ENCODE assay signal across 8 mouse cellular contexts in the genomic region with DNA sequence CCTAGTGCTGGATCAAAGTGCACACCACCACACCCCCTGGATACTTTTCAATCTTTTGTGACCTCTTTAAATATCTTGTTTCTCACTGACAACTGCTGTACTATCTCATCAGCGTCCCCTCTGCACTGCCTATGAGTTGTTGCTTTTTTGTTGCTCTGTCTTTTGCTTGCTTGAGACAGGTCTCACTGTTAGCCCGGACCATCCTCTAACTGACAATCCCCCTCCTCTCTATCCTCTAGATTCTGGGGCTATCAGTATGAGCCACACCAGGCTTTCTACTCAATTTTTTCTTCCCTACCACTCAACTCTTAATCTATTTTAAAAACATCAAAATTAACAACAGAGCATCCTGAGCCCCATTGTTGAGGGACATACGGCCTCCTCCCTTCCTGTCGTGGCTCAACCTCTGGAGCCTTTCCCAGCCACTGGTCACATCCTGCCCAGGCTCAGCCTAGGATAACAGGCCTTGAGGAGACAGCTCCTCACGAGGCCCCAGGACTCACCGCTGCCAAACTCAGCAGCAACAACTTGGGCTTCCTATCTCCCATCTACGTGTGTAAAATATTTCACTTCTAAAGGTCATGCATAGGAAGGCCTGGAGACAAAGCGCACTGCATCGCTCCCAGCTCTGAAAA. TPM values are rescaled to one million over a fixed set of nuclear protein-coding genes. Genes with fewer than 3 reads are reported as not detected.
DNase-seq lines count a peak whose midpoint lies in the region; ATAC-seq and TF ChIP-seq lines count a peak whose summit lies in the region.

No protein-coding gene starts in this region.

- no peaks in the 10 kb centered on the region for H3K27me3 ChIP-seq in heart, postnatal 0 days (ENCODE audit: control insufficient read depth, insufficient read depth, low read length)
- no peaks in the 10 kb centered on the region for H3K27me3 ChIP-seq in liver, embryonic 16.5 days (ENCODE audit: control insufficient read depth, insufficient read depth, low read depth, low read length)

- no peak overlapping the region for H3K9ac ChIP-seq in heart, postnatal 0 days (replicated peaks; ENCODE audit: low read depth, low read length)
- no peak overlapping the region for H3K9ac ChIP-seq in liver, embryonic 16.5 days (ENCODE audit: low read depth, low read length)

- H3K4me3 ChIP-seq in cortical plate, adult 2 months (ENCODE audit: insufficient read depth, low read length): no peak overlapping the region
- no peak overlapping the region for H3K4me3 ChIP-seq in heart, postnatal 0 days (ENCODE audit: low read depth, low read length)
- no peak overlapping the region for H3K4me3 ChIP-seq in liver, embryonic 16.5 days (ENCODE audit: low read depth, low read length)

- H3K27ac ChIP-seq in cortical plate, adult 2 months (ENCODE audit: insufficient read depth, low read length): peak overlapping the region; percentile 91
- H3K27ac ChIP-seq in heart, postnatal 0 days (ENCODE audit: low read depth): peak overlapping the region; percentile 89
- H3K27ac ChIP-seq in liver, embryonic 16.5 days (ENCODE audit: low read length): no peak overlapping the region

- no peak for TF ChIP-seq EP300 in heart, postnatal 0 days (IDR thresholded peaks at IDR 0.05; ENCODE audit: low read depth)

- DNase-seq in adrenal gland, adult 2 months: peak; percentile 68
- DNase-seq in heart, postnatal 0 days (ENCODE audit: low spot score): peak; percentile 73
- DNase-seq in retina, embryonic 14.5 days (ENCODE audit: low spot score): no peak
- DNase-seq in frontal cortex, adult 2 months (ENCODE audit: extremely low spot score in 1 of 2, low spot score in 1 of 2): no peak
- no peak for DNase-seq in layer of hippocampus, adult 9-11 months
- DNase-seq in layer of hippocampus, adult 11-12 months (ENCODE audit: low spot score): no peak

- WGBS in heart, postnatal 0 days: 38% methylated on average over 9 of the region's 9 CpGs
- WGBS in liver, embryonic 16.5 days (ENCODE audit: insufficient replicate concordance): 55% methylated on average over 9 of the region's 9 CpGs

- H3K36me3 ChIP-seq in heart, postnatal 0 days (replicated peaks; ENCODE audit: control insufficient read depth, insufficient read depth, low read length): peaks cover 21% of the 10 kb centered on the region
- no peaks in the 10 kb centered on the region; the same call in 1 of the 2 replicates for H3K36me3 ChIP-seq in liver, embryonic 16.5 days (ENCODE audit: control insufficient read depth, insufficient read depth)

- no peaks in the 10 kb centered on the region for H3K4me1 ChIP-seq in cortical plate, adult 2 months (ENCODE audit: control insufficient read depth, insufficient read depth, low read length)
- peaks cover 16% of the 10 kb centered on the region for H3K4me1 ChIP-seq in heart, postnatal 0 days (ENCODE audit: control insufficient read depth, insufficient read depth)
- no peaks in the 10 kb centered on the region for H3K4me1 ChIP-seq in liver, embryonic 16.5 days (ENCODE audit: control insufficient read depth, low read depth, low read length)

- no peak for TF ChIP-seq CTCF in cortical plate, adult 2 months (IDR thresholded peaks at IDR 0.05; ENCODE audit: extremely low read depth, insufficient read depth, low read length)
- no peak for TF ChIP-seq CTCF in heart, postnatal 0 days (IDR thresholded peaks at IDR 0.05; ENCODE audit: low read depth)

- no peak for TF ChIP-seq POLR2A in cortical plate, adult 2 months (IDR thresholded peaks at IDR 0.05; ENCODE audit: extremely low read depth, insufficient read depth, low read length)

- no peak overlapping the region for H3K4me2 ChIP-seq in heart, postnatal 0 days (ENCODE audit: low read depth, low read length)
- no peak overlapping the region for H3K4me2 ChIP-seq in liver, embryonic 16.5 days (ENCODE audit: low read depth, low read length)

- peak; percentile 91 for ATAC-seq in heart, postnatal 0 days (ENCODE audit: insufficient read depth, low read depth)
- ATAC-seq in liver, embryonic 16.5 days (ENCODE audit: low read depth): peak; percentile 43; the same call in 1 of the 2 replicates

- 0 out of 2 replicates have a peak, but pooled peaks cover 6% of the 10 kb centered on the region for H3K9me3 ChIP-seq in heart, postnatal 0 days (replicated peaks; ENCODE audit: control insufficient read depth, low read length)
- no peaks in the 10 kb centered on the region; the same call in 1 of the 2 replicates for H3K9me3 ChIP-seq in liver, embryonic 16.5 days (replicated peaks; ENCODE audit: control insufficient read depth, low read length)

RNA-seq across cellular contexts. Expression of gene Afg1l, which starts 20.7 kb away (rescaled TPM):
- 10 to 100 TPM; 20.8 to 23.6 TPM for total RNA-seq in adrenal gland, adult 2 months (2021)
- polyA plus RNA-seq in adrenal gland, adult 2 months (2012; rRNA removed): 9.3 and 9.5 TPM in 2 replicates
- polyA plus RNA-seq in cortical plate, adult 2 months (2012; rRNA removed): 18.8 and 19.6 TPM in 2 replicates
- 23.6 and 24.7 TPM in 2 replicates for total RNA-seq in heart, postnatal 0 days (2014; rRNA removed; ENCODE audit: low replicate concordance)
- 21.8 and 23.2 TPM in 2 replicates for polyA plus RNA-seq in heart, postnatal 0 days (2015; fragmentation: Nextera tagmentation; extraction: Ambion mirVana)
- polyA plus RNA-seq in liver, embryonic 16.5 days (2015; fragmentation: Nextera tagmentation; extraction: Ambion mirVana): 2.7 and 2.9 TPM in 2 replicates
- polyA plus RNA-seq in frontal cortex, adult 2 months (2012; rRNA removed): 18.1 and 19.1 TPM in 2 replicates

RNA-seq across cellular contexts. Expression of gene Snx3, which starts 44.2 kb away (rescaled TPM):
- 100 to 1,000 TPM; 243 to 299 TPM for total RNA-seq in adrenal gland, adult 2 months (2021)
- 138 and 180 TPM in 2 replicates for polyA plus RNA-seq in adrenal gland, adult 2 months (2012; rRNA removed)
- 385 and 435 TPM in 2 replicates for polyA plus RNA-seq in cortical plate, adult 2 months (2012; rRNA removed)
- total RNA-seq in heart, postnatal 0 days (2014; rRNA removed; ENCODE audit: low replicate concordance): 123 and 125 TPM in 2 replicates
- 285 and 299 TPM in 2 replicates for polyA plus RNA-seq in heart, postnatal 0 days (2015; fragmentation: Nextera tagmentation; extraction: Ambion mirVana)
- polyA plus RNA-seq in liver, embryonic 16.5 days (2015; fragmentation: Nextera tagmentation; extraction: Ambion mirVana): 249 TPM in 2 replicates
- polyA plus RNA-seq in frontal cortex, adult 2 months (2012; rRNA removed): 328 and 476 TPM in 2 replicates

Comparison
In these comparisons a context has a peak if more than half of its experiments do, and no peak if none do; other contexts are left out.
1. DNase-seq: peak in adrenal gland, adult 2 months (single experiment) and heart, postnatal 0 days (single experiment); none in retina, embryonic 14.5 days (single experiment), frontal cortex, adult 2 months (0 of 2), layer of hippocampus, adult 9-11 months (single experiment) and layer of hippocampus, adult 11-12 months (single experiment).